Mouse (Mus musculus) liver (tissue): ENCODE measurements around the gene Dnajb2.

Experiments used
- DNase-seq: peaks from one replicate; pipeline ENCODE4 v3.0.0-alpha.2; 2020; ENCODE audit warnings: mixed read lengths

The Dnajb2 gene

GRCm38 (mm10) chr1:75236117-75237050 is at the start of gene Dnajb2:
Gene Dnajb2, plus strand, starts transcription at chr1:75236406.
- DNase-seq = peak; percentile 94

GRCm38 (mm10) chr1:75187126-75187525 is 49.1 kb upstream of the Dnajb2 start:
- DNase-seq = no peak

- DNase-seq = no peak
Observed at GRCm38 (mm10) chr1:75187914-75188483, 48.2 kb upstream of the Dnajb2 start.

DNA sequence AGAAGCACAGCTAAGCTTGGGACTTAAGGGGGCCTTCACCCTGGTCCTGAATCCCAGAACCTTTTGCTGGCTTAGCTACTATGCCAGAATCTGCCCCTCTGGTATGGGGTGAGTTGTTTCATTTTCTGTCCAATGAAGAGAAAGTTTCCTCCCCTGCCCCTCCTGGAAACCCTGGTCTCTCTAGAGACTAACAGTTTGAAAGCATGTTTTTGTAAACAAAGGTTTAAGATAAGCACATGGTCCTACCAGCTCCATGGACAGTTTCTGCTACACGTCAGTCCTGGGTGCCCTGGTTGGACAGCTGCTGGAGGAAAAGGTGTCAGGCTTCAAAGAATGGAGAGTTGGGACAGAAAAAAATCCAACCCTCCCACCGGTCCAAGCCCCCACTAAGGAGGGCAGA is 45.6 kb upstream of the Dnajb2 start:
- DNase-seq = no peak

- DNase-seq = no peak
Observed at GRCm38 (mm10) chr1:75191258-75191621, 45.0 kb upstream of the Dnajb2 start.

- DNase-seq = peak; percentile 97
Observed at GRCm38 (mm10) chr1:75191622-75192402, 44.4 kb upstream of the Dnajb2 start, which contains the start of the genes Ankzf1 and Atg9a. Gene Ankzf1, plus strand, starts transcription at chr1:75192151. Gene Atg9a, minus strand, starts transcription at chr1:75192196.

DNA sequence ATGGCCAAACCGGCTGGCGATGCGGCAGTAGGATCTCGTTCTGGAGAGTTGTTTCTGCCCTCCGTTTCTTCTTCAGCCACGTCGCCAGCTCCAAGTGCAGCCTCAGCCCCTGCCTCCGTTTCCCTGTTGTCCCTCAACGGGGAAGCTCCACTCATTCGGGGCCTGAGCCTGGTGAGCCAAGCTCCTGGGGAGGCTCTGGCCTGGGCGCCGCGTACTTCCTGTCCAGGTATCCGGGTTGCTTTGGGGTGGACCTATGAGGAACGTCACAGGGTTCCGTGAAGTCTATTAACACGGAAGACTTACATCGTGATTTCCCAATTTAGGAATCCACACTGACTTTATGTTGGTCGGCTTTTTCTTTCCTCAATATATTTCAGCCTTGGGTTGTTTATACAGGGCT is 43.8 kb upstream of the Dnajb2 start:
- peak; percentile 69 for DNase-seq

GRCm38 (mm10) chr1:75201236-75201635 is 35.0 kb upstream of the Dnajb2 start:
- DNase-seq = no peak

GRCm38 (mm10) chr1:75208967-75209678 is 27.1 kb upstream of the Dnajb2 start:
- peak; percentile 42 for DNase-seq

DNA sequence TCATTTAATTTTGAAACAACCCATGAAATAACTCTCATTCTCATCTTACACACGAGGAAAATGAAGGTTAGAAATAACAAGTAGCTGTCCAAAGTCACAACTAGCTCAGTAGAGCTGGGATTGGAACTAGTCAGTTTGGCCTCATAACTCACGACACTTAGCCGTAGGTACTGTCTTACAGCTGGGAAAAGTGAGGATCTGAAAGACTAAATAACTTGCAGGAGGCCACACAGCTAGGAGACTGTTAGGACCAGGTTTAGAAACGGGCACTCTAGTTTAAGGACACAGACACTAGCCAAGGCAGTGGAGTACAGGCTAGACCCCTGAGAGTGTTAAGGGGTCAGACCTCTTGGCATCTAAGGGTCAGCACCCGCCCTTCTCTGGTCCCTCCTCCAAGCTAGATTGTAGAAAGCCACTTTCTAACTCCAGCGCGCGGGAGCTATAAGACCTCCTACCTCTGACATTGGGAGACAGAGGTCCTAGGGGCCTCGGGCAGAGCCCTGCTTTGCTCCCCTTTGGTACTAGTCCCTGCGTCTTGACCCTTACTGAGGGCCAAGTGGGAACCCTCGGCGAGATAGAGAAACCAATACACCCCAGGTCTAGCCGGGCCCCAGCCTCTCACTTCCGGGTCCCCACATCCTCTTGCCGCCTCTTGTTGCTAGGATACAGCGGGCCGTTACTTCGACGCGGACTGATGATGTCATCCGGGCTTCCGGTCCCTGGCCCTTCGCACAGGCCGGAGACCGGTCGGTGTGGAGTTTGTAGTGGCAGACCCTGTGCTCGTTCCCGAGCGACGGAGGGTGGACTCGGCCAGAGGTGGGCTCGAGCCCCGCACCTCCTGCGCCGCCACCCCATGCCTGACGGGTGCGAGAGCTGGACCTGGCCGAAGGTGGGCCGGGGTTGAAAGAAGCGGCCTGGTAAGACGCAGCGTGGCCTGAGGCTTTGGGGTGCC is 25.8 kb upstream of the Dnajb2 start, which contains the start of the genes Glb1l and Stk16:
TSS of gene Glb1l (minus strand) at position 678 of the 952 bp plus-strand sequence.
TSS of gene Stk16 (plus strand) at position 703 of the 952 bp plus-strand sequence.
- DNase-seq = peak; percentile 94

DNA sequence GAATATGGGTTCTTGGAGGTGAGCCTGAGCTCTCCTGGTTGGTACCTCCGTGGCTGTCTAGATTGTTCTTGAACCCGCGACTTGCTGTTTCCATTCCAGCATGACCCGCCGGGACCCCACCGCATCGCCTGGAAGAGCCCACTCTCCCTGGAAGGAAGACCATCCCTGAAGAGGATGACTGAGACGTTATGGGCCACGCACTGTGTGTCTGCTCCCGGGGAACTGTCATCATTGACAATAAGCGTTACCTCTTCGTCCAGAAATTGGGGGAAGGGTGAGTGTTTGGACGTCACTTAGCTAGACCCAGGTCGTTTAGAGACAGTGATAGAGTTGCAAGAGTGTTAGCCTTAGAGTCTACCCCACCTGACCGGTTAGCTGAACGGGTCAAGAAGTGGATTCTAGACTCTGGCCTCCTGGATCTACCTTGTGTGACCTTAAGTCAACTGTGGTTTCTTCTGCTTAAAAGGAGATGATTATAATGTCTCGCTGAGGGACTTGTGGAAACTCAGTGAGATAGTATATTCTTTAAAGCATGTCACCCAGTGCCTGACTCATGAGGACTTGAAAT is 25.0 kb upstream of the Dnajb2 start:
- no peak for DNase-seq

DNA sequence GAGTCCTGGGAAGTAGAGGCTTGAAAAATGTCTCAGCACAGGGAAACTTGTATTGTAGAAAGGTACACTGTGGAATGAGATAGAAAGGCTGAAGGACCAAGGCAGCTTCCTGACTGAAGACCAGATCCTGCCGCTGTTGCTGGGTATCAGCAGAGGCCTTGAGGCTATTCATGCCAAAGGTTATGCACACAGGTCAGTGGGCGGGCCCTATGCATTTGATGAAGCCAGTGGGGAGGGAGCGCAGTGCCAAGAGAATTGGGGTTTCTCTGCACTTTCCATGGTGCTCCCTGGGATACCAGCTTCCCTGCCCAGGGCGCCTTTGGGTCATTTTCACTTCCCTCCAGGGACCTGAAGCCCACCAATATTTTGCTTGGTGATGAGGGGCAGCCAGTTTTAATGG is 23.7 kb upstream of the Dnajb2 start:
- peak; percentile 48 for DNase-seq

DNA sequence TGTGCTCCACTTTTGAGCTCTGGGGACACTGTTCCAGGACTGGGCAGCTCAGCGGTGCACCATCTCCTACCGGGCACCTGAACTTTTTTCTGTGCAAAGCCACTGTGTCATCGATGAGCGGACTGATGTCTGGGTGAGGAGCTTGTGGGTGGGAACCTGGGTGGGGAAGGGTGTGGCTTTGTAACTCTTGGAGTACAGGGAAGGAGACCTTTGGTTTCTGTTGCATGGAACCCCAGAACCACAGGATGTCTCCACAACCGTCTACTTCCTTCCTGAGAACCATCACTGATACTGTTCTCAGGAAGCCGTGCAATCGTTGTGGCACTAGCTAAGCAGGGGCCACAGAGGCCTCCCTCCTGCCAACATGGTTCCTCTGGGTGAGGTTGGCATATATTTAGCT is 23.1 kb upstream of the Dnajb2 start:
- DNase-seq = peak; percentile 77

DNA sequence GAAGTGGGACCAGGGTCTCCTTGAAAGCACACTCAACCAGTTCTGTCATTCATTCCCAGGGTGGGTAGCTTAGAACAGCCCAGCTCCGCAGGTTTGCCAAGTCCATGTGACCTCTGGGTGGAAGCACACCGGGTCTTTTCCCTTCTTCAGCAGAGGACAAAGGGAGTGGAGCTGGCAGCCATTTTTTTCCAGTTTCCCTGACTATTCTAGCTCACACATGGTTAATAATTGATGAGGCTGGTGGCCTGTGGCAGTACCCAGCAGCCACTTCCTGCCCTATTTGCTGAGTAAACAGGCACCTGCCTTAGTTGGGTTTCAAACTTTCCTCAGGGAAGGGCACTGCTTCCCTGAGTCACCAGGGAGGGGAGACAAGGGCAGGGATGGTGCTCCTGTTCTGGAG is 21.8 kb upstream of the Dnajb2 start:
- DNase-seq = peak; percentile 16

DNA sequence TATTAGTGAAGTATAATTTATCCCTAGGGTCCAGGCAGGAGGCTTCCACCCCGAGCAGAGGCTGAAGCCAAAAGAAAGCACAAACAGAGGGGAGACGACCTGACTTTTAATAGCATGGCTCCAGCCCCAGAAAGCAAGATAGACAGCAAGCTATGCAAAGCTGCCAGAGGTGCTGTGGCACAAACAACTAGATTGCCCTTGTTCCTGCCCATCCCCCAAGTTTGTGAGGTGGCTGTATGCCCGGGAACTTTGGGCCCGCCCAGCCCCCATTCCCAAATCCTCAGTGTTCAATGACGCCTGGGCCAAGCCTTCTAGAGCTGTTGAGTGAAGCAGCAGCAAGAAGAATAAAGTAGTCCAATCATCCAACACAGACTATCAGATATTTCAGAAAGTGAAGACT is 21.3 kb upstream of the Dnajb2 start:
- DNase-seq = peak; percentile 24

DNA sequence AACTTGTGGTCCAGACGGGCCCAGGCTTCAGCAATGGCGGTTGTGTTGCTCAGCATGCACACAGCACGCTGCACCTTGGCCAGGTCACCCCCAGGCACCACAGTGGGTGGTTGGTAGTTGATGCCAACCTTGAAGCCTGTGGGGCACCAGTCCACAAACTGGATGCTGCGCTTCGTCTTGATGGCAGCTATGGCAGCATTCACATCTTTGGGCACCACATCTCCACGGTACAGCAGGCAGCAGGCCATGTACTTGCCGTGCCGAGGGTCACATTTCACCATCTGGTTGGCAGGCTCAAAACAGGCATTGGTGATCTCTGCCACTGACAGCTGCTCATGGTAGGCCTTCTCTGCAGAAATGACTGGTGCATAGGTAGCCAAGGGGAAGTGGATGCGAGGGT is 20.4 kb upstream of the Dnajb2 start:
- no peak for DNase-seq

- DNase-seq = peak; percentile 80
Observed at GRCm38 (mm10) chr1:75216797-75217585, 19.2 kb upstream of the Dnajb2 start.

GRCm38 (mm10) chr1:75217893-75218226 is 18.3 kb upstream of the Dnajb2 start:
- no peak for DNase-seq

GRCm38 (mm10) chr1:75218227-75219001 is 17.8 kb upstream of the Dnajb2 start:
- peak; percentile 87 for DNase-seq
